Mouse (Mus musculus): ENCODE measurements around the gene Cracr2a. TPM values are rescaled to one million over a fixed set of nuclear protein-coding genes. Genes with fewer than 3 reads are reported as not detected.

Cracr2a gene
- total RNA-seq, 2 experiments from 2014 or later, result 1.8 to 2.6 TPM

DNA sequence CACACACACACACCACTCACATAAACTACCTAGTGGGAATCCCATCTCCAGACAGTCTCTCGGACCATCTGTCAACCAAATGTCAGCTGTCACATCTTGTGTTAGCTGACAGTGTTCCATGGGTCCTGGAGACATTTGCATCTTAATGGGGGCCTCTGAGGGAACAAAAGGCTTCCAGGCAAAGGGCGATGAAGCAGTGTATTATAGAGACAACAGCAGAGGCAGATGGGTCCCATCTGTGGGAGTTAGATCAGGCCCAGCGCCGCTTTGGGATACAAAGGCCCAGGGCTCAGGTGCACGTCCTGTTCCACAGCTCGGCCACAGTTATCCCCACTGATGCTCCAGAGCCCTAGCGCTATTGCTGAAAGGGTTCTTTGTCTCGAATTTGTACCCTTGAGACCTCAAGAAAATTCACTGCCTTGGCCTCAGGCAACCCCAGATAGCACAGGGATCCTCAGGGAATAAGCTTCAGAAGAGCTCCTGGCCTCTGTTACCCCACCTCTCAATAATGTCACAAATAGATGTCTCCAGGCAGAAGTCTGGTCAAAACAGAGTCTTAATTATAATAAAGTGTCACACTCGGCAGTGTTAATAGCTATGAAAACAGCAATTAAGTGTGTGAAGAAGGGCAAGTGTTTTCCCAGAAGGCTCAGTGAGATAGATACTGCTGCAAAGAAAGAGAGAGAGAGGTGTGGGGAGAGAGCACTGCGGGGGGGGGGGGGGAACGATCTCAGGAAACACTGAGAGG, 140.1 kb downstream of the Cracr2a start:
- no peak for DNase-seq

DNA sequence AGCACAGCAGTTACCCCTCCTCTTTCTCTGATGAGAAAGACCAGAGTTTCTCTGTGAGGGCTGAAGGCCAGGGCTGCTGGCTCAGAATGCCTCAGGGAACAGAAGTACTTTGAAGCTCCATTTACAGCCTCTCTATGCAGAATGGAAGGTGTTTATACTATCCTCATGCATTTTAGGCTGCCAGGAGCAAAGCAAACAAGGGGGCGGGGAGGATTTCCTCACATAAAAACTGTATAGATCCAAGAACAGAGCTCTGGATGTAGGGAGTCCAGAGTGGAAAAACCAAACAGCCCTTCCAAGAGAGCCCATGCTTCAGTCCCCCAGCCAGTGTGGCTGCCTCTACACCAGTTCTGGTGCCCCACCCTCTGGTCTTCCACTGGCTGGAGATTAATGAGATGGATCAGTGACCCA, 147.1 kb downstream of the Cracr2a start:
- no peak for DNase-seq

- no peak for DNase-seq
These were observed 153.8 kb downstream of the Cracr2a start for GRCm38 (mm10) chr6:127714906-127715305.

DNA sequence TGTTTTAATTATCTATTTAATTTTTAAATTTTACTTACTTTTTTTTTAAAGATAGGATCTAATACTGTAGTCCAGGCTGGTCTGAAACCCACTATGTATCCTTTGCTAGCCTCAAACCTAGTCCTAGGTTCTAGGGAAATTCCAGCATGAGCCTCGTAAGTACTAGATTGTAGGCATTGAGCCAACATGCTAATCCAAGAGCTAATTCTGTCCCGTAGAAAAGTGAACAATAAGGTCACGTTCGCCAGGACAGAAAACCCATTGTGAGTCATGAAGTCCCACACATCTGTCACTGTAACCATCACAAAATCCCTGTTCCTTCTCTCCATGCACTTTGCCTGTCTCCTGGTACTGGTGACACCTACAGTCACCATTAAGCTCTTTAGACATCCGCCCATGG, 154.3 kb downstream of the Cracr2a start:
- DNase-seq, result no peak

GRCm38 (mm10) chr6:127717239-127718137, 156.3 kb downstream of the Cracr2a start:
- no peak for DNase-seq

DNA sequence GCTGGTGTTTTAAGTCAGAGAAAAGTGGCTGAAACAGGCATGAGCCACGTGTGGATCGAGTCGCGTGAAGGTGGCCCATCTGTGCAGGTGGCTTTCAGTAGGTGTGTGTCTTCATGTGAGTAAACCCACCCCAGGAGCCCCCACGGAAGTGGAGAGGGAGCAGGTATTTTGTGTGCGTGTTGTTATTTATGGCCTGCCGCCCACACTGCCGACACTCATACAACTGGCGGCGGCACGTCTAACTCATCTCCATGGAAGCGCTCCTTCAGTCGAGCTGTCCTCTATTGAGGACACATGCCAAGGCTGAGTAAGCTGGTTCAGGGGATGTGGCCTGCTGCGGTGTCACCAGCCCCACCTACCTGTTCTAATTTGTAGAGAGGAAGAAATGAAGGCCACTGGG, 158.7 kb downstream of the Cracr2a start:
- DNase-seq, result no peak

GRCm38 (mm10) chr6:127723126-127723525, 162.0 kb downstream of the Cracr2a start:
- no peak for DNase-seq

Other genes with a start within 250 kb of the Cracr2a start
- 10 to 100 TPM; 32.1 to 40.1 TPM for gene Parp11, start 114.5 kb upstream of the Cracr2a start, total RNA-seq (2021)
- gene Prmt8, start 208.1 kb downstream of the Cracr2a start, total RNA-seq (2021), result 10 to 100 TPM; 63.8 to 66.2 TPM